Mouse (Mus musculus): ENCODE measurements at regions not wholly inside any gene's neighbourhood (a gene's known extent, or its start where the extent isn't known, plus 50 kb on each side); places are given as distances from the start of the nearest gene placed in this dataset.

GRCm38 (mm10) chr6:66168913-66169312 is 216.5 kb downstream of the 4930544G11Rik start:
- no peak for TF ChIP-seq POLR2A (IDR thresholded peaks at IDR 0.05; ENCODE audit: borderline replicate concordance, extremely low read depth, insufficient read depth, insufficient read length)
- no peak overlapping the region for H3K27ac ChIP-seq (replicated peaks; ENCODE audit: low read depth, low read length)
- 71% methylated on average over 3 of the region's 3 CpGs for WGBS
- H3K27me3 ChIP-seq (ENCODE audit: control insufficient read depth, insufficient read depth, low read length) = no peaks in the 10 kb centered on the region
- no peaks in the 10 kb centered on the region for H3K4me1 ChIP-seq (ENCODE audit: control insufficient read depth, insufficient read depth, low read length)
- no peak overlapping the region for H3K4me2 ChIP-seq (replicated peaks; ENCODE audit: low read depth, low read length, severe bottlenecking)
- no peak overlapping the region for H3K4me3 ChIP-seq (replicated peaks; ENCODE audit: low read length)
- H3K9ac ChIP-seq (ENCODE audit: low read depth, low read length, severe bottlenecking) = no peak overlapping the region
- no peaks in the 10 kb centered on the region for H3K9me3 ChIP-seq (ENCODE audit: control insufficient read depth, low read length)
- ATAC-seq (ENCODE audit: low FRiP score, low read depth) (no peak), DNase-seq (ENCODE audit: low spot score) (no peak)
- H3K36me3 ChIP-seq (ENCODE audit: control insufficient read depth, insufficient read depth, low read length) = no peaks in the 10 kb centered on the region

- no peak for TF ChIP-seq POLR2A (IDR thresholded peaks at IDR 0.05; ENCODE audit: borderline replicate concordance, extremely low read depth, insufficient read depth, insufficient read length)
- H3K36me3 ChIP-seq (ENCODE audit: control insufficient read depth, insufficient read depth, low read length) = no peaks in the 10 kb centered on the region
- no peaks in the 10 kb centered on the region for H3K9me3 ChIP-seq (ENCODE audit: control insufficient read depth, low read length)
- peaks cover 12% of the 10 kb centered on the region; the same call in 1 of the 2 replicates for H3K4me1 ChIP-seq (ENCODE audit: control insufficient read depth, insufficient read depth, low read length)
- ATAC-seq (ENCODE audit: low FRiP score, low read depth) = no peak
- H3K27ac ChIP-seq (replicated peaks; ENCODE audit: low read depth, low read length) = no peak overlapping the region
- no peak overlapping the region for H3K9ac ChIP-seq (ENCODE audit: low read depth, low read length, severe bottlenecking)
- H3K27me3 ChIP-seq (ENCODE audit: control insufficient read depth, insufficient read depth, low read length) = no peaks in the 10 kb centered on the region
- no peak overlapping the region for H3K4me3 ChIP-seq (replicated peaks; ENCODE audit: low read length)
- 92% methylated on average over 1 of the region's 1 CpGs for WGBS
- no peak for DNase-seq (ENCODE audit: low spot score)
- H3K4me2 ChIP-seq (replicated peaks; ENCODE audit: low read depth, low read length, severe bottlenecking) = no peak overlapping the region
Observed at GRCm38 (mm10) chr6:66197990-66198389, 245.6 kb downstream of the 4930544G11Rik start.

- H3K9ac ChIP-seq (ENCODE audit: low read depth, low read length, severe bottlenecking) = no peak overlapping the region
- TF ChIP-seq POLR2A (IDR thresholded peaks at IDR 0.05; ENCODE audit: borderline replicate concordance, extremely low read depth, insufficient read depth, insufficient read length) = no peak
- H3K36me3 ChIP-seq (ENCODE audit: control insufficient read depth, insufficient read depth, low read length) = no peaks in the 10 kb centered on the region
- peak; percentile 78 for ATAC-seq (ENCODE audit: low FRiP score, low read depth)
- WGBS = 11% methylated on average over 6 of the region's 6 CpGs
- no peak overlapping the region for H3K4me3 ChIP-seq (replicated peaks; ENCODE audit: low read length)
- DNase-seq (ENCODE audit: low spot score) = peak; percentile 59
- no peaks in the 10 kb centered on the region for H3K27me3 ChIP-seq (ENCODE audit: control insufficient read depth, insufficient read depth, low read length)
- peaks cover 12% of the 10 kb centered on the region; the same call in 1 of the 2 replicates for H3K4me1 ChIP-seq (ENCODE audit: control insufficient read depth, insufficient read depth, low read length)
- peak overlapping the region; percentile 46; the same call in 1 of the 2 replicates for H3K27ac ChIP-seq (replicated peaks; ENCODE audit: low read depth, low read length)
- H3K4me2 ChIP-seq (replicated peaks; ENCODE audit: low read depth, low read length, severe bottlenecking) = peak overlapping the region; percentile 20
- no peaks in the 10 kb centered on the region for H3K9me3 ChIP-seq (ENCODE audit: control insufficient read depth, low read length)
Observed at GRCm38 (mm10) chr6:66200136-66200790, 247.9 kb downstream of the 4930544G11Rik start.

- no peak for TF ChIP-seq POLR2A (IDR thresholded peaks at IDR 0.05; ENCODE audit: borderline replicate concordance, extremely low read depth, insufficient read depth, insufficient read length)
- 40% methylated on average over 5 of the region's 5 CpGs for WGBS
- no peak overlapping the region for H3K27ac ChIP-seq (replicated peaks; ENCODE audit: low read depth, low read length)
- no peaks in the 10 kb centered on the region for H3K36me3 ChIP-seq (ENCODE audit: control insufficient read depth, insufficient read depth, low read length)
- ATAC-seq (ENCODE audit: low FRiP score, low read depth) (no peak), DNase-seq (ENCODE audit: low spot score) (no peak)
- no peaks in the 10 kb centered on the region for H3K4me1 ChIP-seq (ENCODE audit: control insufficient read depth, insufficient read depth, low read length)
- no peaks in the 10 kb centered on the region for H3K27me3 ChIP-seq (ENCODE audit: control insufficient read depth, insufficient read depth, low read length)
- H3K9ac ChIP-seq (ENCODE audit: low read depth, low read length, severe bottlenecking) = no peak overlapping the region
- H3K4me2 ChIP-seq (replicated peaks; ENCODE audit: low read depth, low read length, severe bottlenecking) = no peak overlapping the region
- no peak overlapping the region for H3K4me3 ChIP-seq (replicated peaks; ENCODE audit: low read length)
- no peaks in the 10 kb centered on the region for H3K9me3 ChIP-seq (ENCODE audit: control insufficient read depth, low read length)
Observed at GRCm38 (mm10) chr6:66206197-66206925, 254.0 kb downstream of the 4930544G11Rik start.

GRCm38 (mm10) chr6:66217543-66217942 is 265.1 kb downstream of the 4930544G11Rik start:
- no peak for TF ChIP-seq POLR2A (IDR thresholded peaks at IDR 0.05; ENCODE audit: borderline replicate concordance, extremely low read depth, insufficient read depth, insufficient read length)
- no peak overlapping the region for H3K9ac ChIP-seq (ENCODE audit: low read depth, low read length, severe bottlenecking)

More at GRCm38 (mm10) chr6:66217543-66217942, 265.1 kb downstream of the 4930544G11Rik start:
- Histone ChIP-seq H3K9me3 (ENCODE audit: control insufficient read depth, low read length) (no peaks in the 10 kb centered on the region), H3K27me3 (ENCODE audit: control insufficient read depth, insufficient read depth, low read length) (no peaks in the 10 kb centered on the region), H3K4me3 (replicated peaks; ENCODE audit: low read length) (no peak overlapping the region), H3K4me1 (ENCODE audit: control insufficient read depth, insufficient read depth, low read length) (no peaks in the 10 kb centered on the region), H3K27ac (replicated peaks; ENCODE audit: low read depth, low read length) (no peak overlapping the region), H3K4me2 (replicated peaks; ENCODE audit: low read depth, low read length, severe bottlenecking) (no peak overlapping the region), H3K36me3 (ENCODE audit: control insufficient read depth, insufficient read depth, low read length) (no peaks in the 10 kb centered on the region)
- 60% methylated on average over 2 of the region's 2 CpGs for WGBS
- ATAC-seq (ENCODE audit: low FRiP score, low read depth) (no peak), DNase-seq (ENCODE audit: low spot score) (no peak)

Data from limb, embryonic 14.5 days (tissue).